Mouse (Mus musculus) stomach, embryonic 14.5 days (tissue): ENCODE measurements around the gene Olfr137. TPM values are rescaled to one million over a fixed set of nuclear protein-coding genes. Genes with fewer than 3 reads are reported as not detected.

Experiments used
- ATAC-seq: fragments of 200-750 bp; cut with Nextera tagmentation; 2 replicates; pipeline ENCODE4 v1.8.0; 2017; ENCODE audit warnings: low read depth, moderate TSS enrichment; ENCODE audit not compliant: insufficient number of reproducible peaks, insufficient read depth, low FRiP score
- H3K27ac ChIP-seq: fragments of 300-500 bp; sonication (generic); 2 replicates; pipeline ENCODE4 v1.5.1; 2014; ENCODE audit warnings: mild to moderate bottlenecking, low read length, moderate library complexity, mixed read lengths
- H3K27me3 ChIP-seq: fragments of 300-500 bp; sonication (generic); 2 replicates; pipeline ENCODE4 v1.6.1; 2014; ENCODE audit warnings: low read length, control low read depth, mixed read lengths; ENCODE audit not compliant: control insufficient read depth, insufficient read depth
- H3K36me3 ChIP-seq: fragments of 300-500 bp; sonication (generic); 2 replicates; pipeline ENCODE4 v1.6.1; 2014; ENCODE audit warnings: mild to moderate bottlenecking, control low read depth, low read length, moderate library complexity, mixed read lengths; ENCODE audit not compliant: control insufficient read depth, insufficient read depth
- H3K4me1 ChIP-seq: fragments of 300-500 bp; sonication (generic); 2 replicates; pipeline ENCODE4 v1.6.1; 2014; ENCODE audit warnings: low read length, control low read depth, mixed read lengths; ENCODE audit not compliant: control insufficient read depth, insufficient read depth
- H3K4me2 ChIP-seq: fragments of 300-500 bp; sonication (generic); replicated peaks from 2 replicates; pipeline ENCODE4 v1.6.1; 2014; ENCODE audit warnings: low read depth, low read length, control low read depth
- H3K4me3 ChIP-seq: fragments of 300-500 bp; sonication (generic); 2 replicates; pipeline ENCODE4 v1.5.1; 2014; ENCODE audit warnings: low read depth, low read length, control low read depth
- H3K9ac ChIP-seq: fragments of 300-500 bp; sonication (generic); replicated peaks from 2 replicates; pipeline ENCODE4 v1.6.1; 2014; ENCODE audit warnings: low read depth, mild to moderate bottlenecking, control low read depth, low read length, moderate library complexity, mixed read lengths
- H3K9me3 ChIP-seq: fragments of 300-500 bp; sonication (generic); 2 replicates; pipeline ENCODE4 v1.6.1; 2016; ENCODE audit warnings: low read depth, low read length, control low read depth; ENCODE audit not compliant: control insufficient read depth
- WGBS: fragments of 180-500 bp; shearing (Covaris S2); extraction: QIAGEN DNeasy Blood & Tissue Kit; methylation state at CpG from one replicate; pipeline ENCODE4 v1.1.7; 2014; 5-methylcytosine and 5-hydroxymethylcytosine counted together
- polyA plus RNA-seq: library from polyadenylated mRNA; unstranded; fragments of >200 nt; fragmentation: Nextera tagmentation; extraction: Ambion mirVana; gene quantifications from 2 replicates; pipeline ENCODE4 v1.2.1, GENCODE M21; 2014

The Olfr137 gene
- not detected in 2 replicates for polyA plus RNA-seq

GRCm38 (mm10) chr17:38307470-38307869 lies at the start of gene Olfr137:
Gene Olfr137 (minus strand): TSS chr17:38307570.
- no peaks in the 10 kb centered on the region for H3K27me3 ChIP-seq
- no peak within 1 kb of the TSS for H3K9ac ChIP-seq
- H3K4me2 ChIP-seq: no peak within 1 kb of the TSS

GRCm38 (mm10) chr17:38329531-38329930 lies 22.2 kb upstream of the Olfr137 start, which contains the start of gene Olfr136:
Gene Olfr136 (plus strand): TSS chr17:38329831.
- no peaks in the 10 kb centered on the region for H3K9me3 ChIP-seq
- H3K36me3 ChIP-seq: no peaks in the 10 kb centered on the region
- no peak for ATAC-seq

More at GRCm38 (mm10) chr17:38307470-38307869, at the start of gene Olfr137:
- Histone ChIP-seq H3K9me3 (peaks cover 4% of the 10 kb centered on the region; the same call in 1 of the 2 replicates), H3K36me3 (no peaks in the 10 kb centered on the region), H3K27ac (no peak within 1 kb of the TSS), H3K4me1 (no peaks in the 10 kb centered on the region), H3K4me3 (no peak within 1 kb of the TSS)
- ATAC-seq: no peak

GRCm38 (mm10) chr17:38260735-38261134 lies 46.6 kb downstream of the Olfr137 start, which contains the start of gene Olfr138:
Gene Olfr138 (plus strand): TSS chr17:38261035.
- no peaks in the 10 kb centered on the region for H3K36me3 ChIP-seq
- H3K9ac ChIP-seq: no peak within 1 kb of the TSS
- H3K9me3 ChIP-seq: no peaks in the 10 kb centered on the region
- H3K4me1 ChIP-seq: no peaks in the 10 kb centered on the region
- no peaks in the 10 kb centered on the region for H3K27me3 ChIP-seq
- ATAC-seq: no peak
- H3K27ac ChIP-seq: no peak within 1 kb of the TSS
- no peak within 1 kb of the TSS for H3K4me3 ChIP-seq
- 74% methylated on average over 1 of the region's 1 CpGs for WGBS
- no peak within 1 kb of the TSS for H3K4me2 ChIP-seq

More at GRCm38 (mm10) chr17:38329531-38329930, 22.2 kb upstream of the Olfr137 start, which contains the start of gene Olfr136:
- no peaks in the 10 kb centered on the region for H3K4me1 ChIP-seq
- H3K9ac ChIP-seq: no peak within 1 kb of the TSS
- no peak within 1 kb of the TSS for H3K4me2 ChIP-seq
- no peak within 1 kb of the TSS for H3K27ac ChIP-seq
- no peak within 1 kb of the TSS for H3K4me3 ChIP-seq
- H3K27me3 ChIP-seq: no peaks in the 10 kb centered on the region

Other genes with a start within 250 kb of the Olfr137 start
- not detected in 2 replicates for gene Olfr129, start 247.5 kb downstream of the Olfr137 start, polyA plus RNA-seq
- gene Olfr130, start 243.6 kb downstream of the Olfr137 start, polyA plus RNA-seq: not detected in 2 replicates
- gene Olfr131, start 218.9 kb downstream of the Olfr137 start, polyA plus RNA-seq: not detected in 2 replicates
- not detected in 2 replicates for gene Olfr132, start 173.0 kb downstream of the Olfr137 start, polyA plus RNA-seq
- not detected in 2 replicates for gene Olfr133, start 162.3 kb downstream of the Olfr137 start, polyA plus RNA-seq
- gene Olfr134, start 136.2 kb downstream of the Olfr137 start, polyA plus RNA-seq: not detected in 2 replicates
- gene Olfr135, start 103.2 kb downstream of the Olfr137 start, polyA plus RNA-seq: not detected in 2 replicates
- not detected in 2 replicates for gene Olfr138, start 46.5 kb downstream of the Olfr137 start, polyA plus RNA-seq
- not detected in 2 replicates for gene Olfr136, start 22.3 kb upstream of the Olfr137 start, polyA plus RNA-seq
- not detected in 2 replicates for gene Esp36, start 112.6 kb upstream of the Olfr137 start, polyA plus RNA-seq
- gene Esp34, start 246.6 kb upstream of the Olfr137 start, polyA plus RNA-seq: not detected in 2 replicates